Mouse (Mus musculus) spleen, adult 2 months (tissue): ENCODE measurements around the gene Itpkb.

Source experiments
- CTCF ChIP-seq: fragments of 200-500 bp; IDR thresholded peaks from 2 replicates; pipeline ENCODE4 v1.5.1; 2011; ENCODE audit warnings: mild to moderate bottlenecking, inconsistent platforms; ENCODE audit not compliant: insufficient read depth, insufficient read length, insufficient replicate concordance; ENCODE audit errors: extremely low read depth
- POLR2A ChIP-seq: fragments of 200-500 bp; IDR thresholded peaks from 2 replicates; pipeline ENCODE4 v1.6.1; 2011; ENCODE audit warnings: low read depth, low read length, inconsistent platforms

DNA sequence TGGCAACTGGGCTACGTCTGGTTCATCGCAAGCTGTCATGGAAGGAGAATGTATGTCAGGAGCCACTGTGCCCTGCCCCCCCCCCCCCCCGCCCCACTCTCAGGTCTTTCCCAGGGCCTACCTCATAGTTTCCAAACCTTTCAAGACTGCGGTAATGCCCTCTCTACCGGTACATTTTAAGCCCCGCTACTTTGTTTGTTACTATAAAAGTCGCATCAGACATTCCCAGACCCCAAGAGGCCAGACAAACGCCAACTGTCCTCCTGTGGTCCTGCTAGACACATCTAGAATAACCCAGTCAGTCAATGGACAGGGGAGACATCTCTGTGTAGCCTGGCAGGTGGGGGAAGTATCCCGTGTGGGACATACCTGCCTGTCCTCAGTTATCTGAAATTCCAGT lies 28.2 kb downstream of the Itpkb start:
- TF ChIP-seq POLR2A, result no peak
- no peak for TF ChIP-seq CTCF
